Mouse (Mus musculus) hindbrain, embryonic 12.5 days (tissue): ENCODE measurements around the gene Cxcl13. TPM values are rescaled to one million over a fixed set of nuclear protein-coding genes. Genes with fewer than 3 reads are reported as not detected.

Experiments
- ATAC-seq: fragments of 200-750 bp; cut with Nextera tagmentation; 2 replicates; pipeline ENCODE4 v1.8.0; 2017; ENCODE audit warnings: moderate TSS enrichment; ENCODE audit not compliant: low FRiP score
- H3K27ac ChIP-seq: fragments of 300-500 bp; sonication (generic); 2 replicates; pipeline ENCODE4 v1.5.1; 2016; ENCODE audit warnings: mild to moderate bottlenecking
- H3K27me3 ChIP-seq: fragments of 300-500 bp; sonication (generic); 2 replicates; pipeline ENCODE4 v1.6.1; 2016; ENCODE audit warnings: mild to moderate bottlenecking
- H3K36me3 ChIP-seq: fragments of 300-500 bp; sonication (generic); 2 replicates; pipeline ENCODE4 v1.6.1; 2016; ENCODE audit warnings: mild to moderate bottlenecking
- H3K4me1 ChIP-seq: fragments of 300-500 bp; sonication (generic); 2 replicates; pipeline ENCODE4 v1.6.1; 2016
- H3K4me2 ChIP-seq: fragments of 300-500 bp; sonication (generic); replicated peaks from 2 replicates; pipeline ENCODE4 v1.6.1; 2016; ENCODE audit warnings: mild to moderate bottlenecking
- H3K4me3 ChIP-seq: fragments of 300-500 bp; sonication (generic); 2 replicates; pipeline ENCODE4 v1.5.1; 2016; ENCODE audit warnings: mild to moderate bottlenecking
- H3K9ac ChIP-seq: fragments of 300-500 bp; sonication (generic); 2 replicates; pipeline ENCODE4 v1.6.1; 2016; ENCODE audit warnings: mild to moderate bottlenecking, moderate library complexity
- H3K9me3 ChIP-seq: fragments of 300-500 bp; sonication (generic); replicated peaks from 2 replicates; pipeline ENCODE4 v1.6.1; 2016; ENCODE audit warnings: mild to moderate bottlenecking
- WGBS: fragments of 180-500 bp; shearing (Covaris S2); methylation state at CpG from one replicate; pipeline ENCODE4 v1.1.7; 2016; 5-methylcytosine and 5-hydroxymethylcytosine counted together
- polyA plus RNA-seq: library from polyadenylated mRNA; unstranded; fragments of >200 nt; fragmentation: Nextera tagmentation; extraction: Ambion mirVana; gene quantifications from 2 replicates; pipeline ENCODE4 v1.2.1, GENCODE M21; 2016

Cxcl13 gene
- polyA plus RNA-seq: 0.25 and 0.34 TPM in 2 replicates

DNA sequence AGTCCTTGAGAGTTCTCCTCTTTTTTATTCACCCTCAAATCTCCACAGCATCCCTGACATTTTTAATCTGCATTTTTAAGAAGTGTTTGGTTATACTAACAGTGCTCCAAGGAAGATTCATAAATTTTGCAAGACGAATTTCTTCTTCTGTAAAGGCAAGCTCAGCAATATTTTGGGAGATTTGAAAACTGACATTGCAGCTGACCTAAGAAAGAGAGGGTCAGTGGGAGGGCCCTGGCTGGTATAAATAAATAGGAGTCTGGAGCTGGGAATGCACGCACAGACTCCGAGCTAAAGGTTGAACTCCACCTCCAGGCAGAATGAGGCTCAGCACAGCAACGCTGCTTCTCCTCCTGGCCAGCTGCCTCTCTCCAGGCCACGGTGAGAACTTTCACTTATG, at the start of gene Cxcl13:
Gene Cxcl13 (plus strand): TSS at position 301 of the 400 bp plus-strand sequence.
- Histone ChIP-seq H3K27ac (no peak within 1 kb of the TSS), H3K4me1 (no peaks in the 10 kb centered on the region), H3K27me3 (no peaks in the 10 kb centered on the region), H3K36me3 (no peaks in the 10 kb centered on the region), H3K4me3 (no peak within 1 kb of the TSS), H3K9ac (no peak within 1 kb of the TSS), H3K9me3 (no peaks in the 10 kb centered on the region), H3K4me2 (no peak within 1 kb of the TSS)
- WGBS: 67% methylated on average over 5 of the region's 5 CpGs
- no peak for ATAC-seq

DNA sequence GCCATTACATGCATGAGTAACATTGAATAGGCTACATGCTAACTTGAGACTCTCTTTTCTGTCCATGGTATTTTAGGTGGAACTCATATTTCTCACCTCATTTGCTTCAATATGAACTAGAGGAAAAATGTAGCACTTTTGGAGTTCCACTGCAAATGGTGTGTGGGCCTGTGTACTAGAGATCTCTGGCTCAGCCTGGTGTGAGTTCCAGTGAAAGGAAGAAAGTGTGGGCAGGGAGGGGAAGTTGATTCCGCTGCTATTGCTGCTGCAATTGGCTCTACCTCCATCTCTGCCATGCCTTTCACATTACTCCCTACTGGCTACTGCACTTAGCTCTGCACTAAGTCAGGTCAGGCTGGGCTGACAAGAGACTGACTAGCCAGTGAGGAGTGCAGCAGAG, 45.7 kb upstream of the Cxcl13 start:
- WGBS: 57% methylated on average over 1 of the region's 1 CpGs
- no peak overlapping the region for H3K9ac ChIP-seq
- no peaks in the 10 kb centered on the region for H3K9me3 ChIP-seq
- no peak overlapping the region for H3K4me2 ChIP-seq
- H3K4me3 ChIP-seq: no peak overlapping the region
- ATAC-seq: no peak
- H3K27ac ChIP-seq: no peak overlapping the region
- H3K27me3 ChIP-seq: no peaks in the 10 kb centered on the region
- no peaks in the 10 kb centered on the region for H3K36me3 ChIP-seq
- no peaks in the 10 kb centered on the region for H3K4me1 ChIP-seq

DNA sequence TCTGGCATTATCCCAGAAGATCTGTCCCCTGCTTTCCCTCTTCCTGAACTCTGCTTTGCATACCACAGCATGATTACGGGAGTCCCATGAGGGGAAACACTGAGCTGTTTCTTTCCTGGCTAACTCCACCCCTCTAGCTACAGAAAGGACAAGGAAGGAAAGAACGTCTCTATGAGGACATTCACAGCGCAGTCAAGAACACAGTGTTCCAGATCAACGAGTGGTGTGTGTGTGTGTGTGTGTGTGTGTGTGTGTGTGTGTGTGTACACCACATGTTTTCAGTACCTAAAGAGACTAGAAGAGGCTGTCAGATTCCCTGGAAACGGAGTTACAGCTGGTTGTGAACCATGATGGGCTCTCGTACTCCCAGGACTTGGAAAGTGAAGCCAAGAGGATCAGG, 38.3 kb upstream of the Cxcl13 start:
- Histone ChIP-seq H3K4me1 (no peaks in the 10 kb centered on the region), H3K4me2 (no peak overlapping the region), H3K9ac (no peak overlapping the region), H3K9me3 (no peaks in the 10 kb centered on the region), H3K27me3 (no peaks in the 10 kb centered on the region), H3K4me3 (no peak overlapping the region), H3K36me3 (no peaks in the 10 kb centered on the region), H3K27ac (no peak overlapping the region)
- ATAC-seq: no peak
- 83% methylated on average over 6 of the region's 6 CpGs for WGBS

DNA sequence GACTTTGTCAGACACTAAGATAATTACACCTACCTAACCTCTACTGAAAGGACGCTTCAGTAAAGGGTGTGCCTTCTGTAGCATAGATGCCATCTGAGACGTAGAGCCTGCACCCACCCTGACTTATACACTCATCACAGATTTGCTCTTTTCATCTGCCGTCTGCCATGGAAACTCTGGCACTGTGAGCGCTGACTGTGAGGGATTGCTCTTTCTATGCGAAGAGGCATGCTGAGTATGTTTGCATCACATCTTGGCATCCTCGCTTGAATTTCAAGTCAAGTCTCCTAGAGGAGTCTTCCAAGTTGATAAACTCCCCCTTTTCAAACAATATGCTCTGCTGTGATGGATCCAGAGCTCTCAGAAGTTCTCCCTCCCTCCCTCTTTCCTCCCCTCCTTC, 32.7 kb upstream of the Cxcl13 start:
- H3K4me3 ChIP-seq: no peak overlapping the region
- WGBS: 82% methylated on average over 6 of the region's 6 CpGs

DNA sequence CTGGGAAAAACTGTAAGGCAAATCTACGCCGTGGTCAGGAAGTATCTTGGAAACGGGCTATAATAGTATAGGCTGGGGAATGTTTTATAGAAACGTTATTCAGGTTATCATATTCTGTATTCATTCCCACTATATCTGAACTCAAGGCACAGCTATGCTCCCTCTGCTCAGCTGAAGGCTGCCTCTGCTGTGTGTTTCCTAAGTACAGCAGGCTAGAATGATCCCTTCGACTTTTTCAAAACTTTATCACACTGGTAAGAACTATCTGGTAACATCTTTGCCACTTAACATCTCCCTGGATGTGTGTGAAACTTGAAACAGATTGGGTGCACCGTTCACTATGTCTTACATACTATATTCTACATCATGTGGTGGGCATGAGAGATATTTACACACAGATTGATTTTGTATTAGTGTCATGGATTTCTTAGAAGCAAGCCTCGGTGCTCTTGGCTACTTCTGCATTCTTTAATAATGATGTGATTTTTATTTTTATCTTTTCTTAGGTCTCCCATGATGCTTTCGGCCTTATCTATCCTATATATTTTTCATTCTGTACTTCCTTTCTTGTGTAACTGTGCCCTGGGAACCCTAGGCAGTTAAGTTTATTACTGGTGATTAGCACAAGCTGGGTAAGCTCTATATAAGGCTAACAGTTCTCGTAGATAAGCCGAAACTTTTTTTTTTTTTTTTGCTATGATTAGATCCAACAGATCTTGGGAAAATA, 31.4 kb upstream of the Cxcl13 start:
- Histone ChIP-seq H3K4me1 (no peaks in the 10 kb centered on the region), H3K4me2 (no peak overlapping the region), H3K9me3 (no peaks in the 10 kb centered on the region), H3K9ac (no peak overlapping the region), H3K36me3 (no peaks in the 10 kb centered on the region), H3K27ac (no peak overlapping the region), H3K27me3 (no peaks in the 10 kb centered on the region), H3K4me3 (no peak overlapping the region)
- ATAC-seq: no peak
- WGBS: 85% methylated on average over 10 of the region's 10 CpGs

More for the DNA sequence above, 32.7 kb upstream of the Cxcl13 start:
- ATAC-seq: no peak
- no peak overlapping the region for H3K4me2 ChIP-seq
- H3K27ac ChIP-seq: no peak overlapping the region
- H3K36me3 ChIP-seq: no peaks in the 10 kb centered on the region
- no peaks in the 10 kb centered on the region for H3K9me3 ChIP-seq
- no peaks in the 10 kb centered on the region for H3K27me3 ChIP-seq
- H3K4me1 ChIP-seq: no peaks in the 10 kb centered on the region
- H3K9ac ChIP-seq: no peak overlapping the region

DNA sequence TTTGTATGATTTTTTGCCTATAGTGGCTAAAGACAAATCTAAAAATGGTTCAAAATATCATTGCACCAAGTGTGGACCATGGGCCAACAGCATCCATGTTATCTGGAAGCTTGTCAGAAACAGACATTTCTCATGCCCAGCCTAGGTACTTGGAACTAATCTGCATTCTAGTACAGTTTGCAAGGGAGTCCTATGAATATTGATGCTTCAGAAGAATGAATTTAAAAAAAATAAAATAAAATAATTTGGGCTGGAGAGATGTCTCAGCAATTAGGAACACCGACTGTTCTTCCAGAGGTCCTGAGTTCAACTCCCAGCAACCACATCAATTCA, 30.9 kb upstream of the Cxcl13 start:
- Histone ChIP-seq H3K4me1 (no peaks in the 10 kb centered on the region), H3K9me3 (no peaks in the 10 kb centered on the region), H3K36me3 (no peaks in the 10 kb centered on the region), H3K4me2 (no peak overlapping the region), H3K27ac (no peak overlapping the region), H3K9ac (no peak overlapping the region), H3K4me3 (no peak overlapping the region), H3K27me3 (no peaks in the 10 kb centered on the region)
- no peak for ATAC-seq
- 96% methylated on average over 1 of the region's 1 CpGs for WGBS

DNA sequence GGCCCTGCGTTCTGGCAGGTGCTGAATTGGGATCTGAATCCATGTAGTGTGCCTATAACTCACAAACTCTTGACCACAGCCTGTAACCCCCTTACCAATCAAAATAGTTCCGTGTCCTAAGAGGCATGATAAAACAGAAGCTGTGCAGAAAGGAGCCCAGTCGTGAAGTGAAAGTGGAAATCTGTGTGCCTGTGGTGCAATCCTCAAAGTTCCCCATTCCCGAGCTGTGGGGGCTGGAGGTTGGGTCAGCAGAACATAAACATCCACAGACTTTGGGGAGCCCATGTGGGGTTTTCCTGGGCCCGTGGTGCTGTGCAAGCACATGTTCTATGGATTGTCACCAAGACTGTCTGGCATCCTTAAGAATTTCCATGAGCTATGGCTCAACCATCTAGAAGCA, 21.7 kb upstream of the Cxcl13 start:
- ATAC-seq: no peak
- no peak overlapping the region for H3K4me3 ChIP-seq
- H3K4me1 ChIP-seq: no peaks in the 10 kb centered on the region
- H3K36me3 ChIP-seq: no peaks in the 10 kb centered on the region
- H3K9me3 ChIP-seq: no peaks in the 10 kb centered on the region
- no peaks in the 10 kb centered on the region for H3K27me3 ChIP-seq
- H3K4me2 ChIP-seq: no peak overlapping the region
- H3K9ac ChIP-seq: no peak overlapping the region
- no peak overlapping the region for H3K27ac ChIP-seq
- 80% methylated on average over 5 of the region's 5 CpGs for WGBS

DNA sequence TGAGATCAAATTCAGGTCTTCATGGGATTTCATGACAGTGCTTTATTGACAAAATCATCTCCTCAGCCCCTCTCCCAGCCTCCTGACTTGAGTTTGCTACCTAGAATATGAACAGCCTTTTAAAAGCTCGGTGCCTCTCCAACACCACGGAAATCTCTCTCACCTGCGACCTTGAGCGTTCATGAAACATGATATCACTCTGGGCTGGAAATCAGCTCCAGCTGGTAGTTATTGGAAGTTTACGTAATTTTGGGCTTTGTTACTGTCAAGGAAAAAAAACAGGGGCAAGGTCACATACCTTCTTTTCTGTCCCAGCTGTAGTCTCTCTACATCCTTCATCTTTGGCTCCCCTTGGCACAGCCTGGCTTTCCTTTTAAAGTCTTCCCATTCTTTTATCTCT, 20.7 kb upstream of the Cxcl13 start:
- Histone ChIP-seq H3K27me3 (no peaks in the 10 kb centered on the region), H3K4me3 (no peak overlapping the region), H3K36me3 (no peaks in the 10 kb centered on the region), H3K9ac (no peak overlapping the region), H3K4me2 (no peak overlapping the region), H3K4me1 (no peaks in the 10 kb centered on the region), H3K9me3 (no peaks in the 10 kb centered on the region), H3K27ac (no peak overlapping the region)
- WGBS: 69% methylated on average over 5 of the region's 5 CpGs
- no peak for ATAC-seq

DNA sequence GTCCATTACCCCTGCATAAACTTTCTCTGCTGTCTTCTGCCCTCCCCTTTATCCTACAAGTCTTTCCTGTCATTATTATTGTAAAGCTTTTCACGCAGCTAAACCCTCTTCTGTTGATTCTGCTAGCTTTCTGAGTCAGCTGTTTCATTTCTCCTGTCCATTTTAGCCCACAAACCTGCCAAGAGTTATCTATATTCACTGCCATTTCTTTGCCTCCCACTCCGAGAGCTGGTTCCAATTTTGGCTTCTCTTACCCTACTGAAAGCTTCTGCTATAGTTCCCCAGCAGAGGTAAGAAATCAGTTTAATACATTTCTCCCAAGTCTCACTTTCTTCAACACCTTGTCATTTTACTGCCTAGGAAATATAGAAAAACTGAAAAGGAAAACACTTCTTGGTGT, 19.6 kb upstream of the Cxcl13 start:
- Histone ChIP-seq H3K4me1 (no peaks in the 10 kb centered on the region), H3K4me2 (no peak overlapping the region), H3K9me3 (no peaks in the 10 kb centered on the region), H3K27ac (no peak overlapping the region), H3K4me3 (no peak overlapping the region), H3K36me3 (no peaks in the 10 kb centered on the region), H3K9ac (no peak overlapping the region), H3K27me3 (no peaks in the 10 kb centered on the region)
- no peak for ATAC-seq
- 75% methylated on average over 2 of the region's 2 CpGs for WGBS

DNA sequence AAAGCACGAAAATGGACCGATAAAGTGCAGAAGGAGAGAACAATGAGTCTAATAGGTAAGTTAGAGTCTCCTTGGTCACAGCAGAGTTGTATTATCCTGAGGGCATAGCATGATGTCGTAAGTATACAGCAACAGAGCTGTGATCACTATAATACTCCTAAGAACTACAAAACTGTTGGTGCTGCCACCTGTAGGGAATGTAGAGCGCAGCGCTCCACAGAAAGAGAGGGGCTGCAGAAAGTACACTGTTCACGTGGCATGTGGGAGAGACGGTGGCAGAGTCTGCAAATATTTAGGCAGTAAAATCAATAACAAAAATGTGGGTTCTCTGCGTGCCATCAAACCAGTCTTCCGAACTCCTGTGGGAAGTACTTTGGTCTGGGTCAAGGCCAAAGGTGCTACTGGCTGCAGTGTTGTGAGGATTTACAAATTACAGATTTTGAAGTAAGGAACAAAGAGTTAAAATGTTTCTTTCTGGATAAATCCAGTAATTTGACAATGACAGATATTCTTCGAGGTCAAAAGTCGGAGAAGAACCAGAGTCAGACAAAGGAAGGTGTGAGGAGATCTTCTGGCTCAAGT, 18.6 kb upstream of the Cxcl13 start:
- no peak overlapping the region for H3K9ac ChIP-seq
- WGBS: 82% methylated on average over 11 of the region's 11 CpGs
- no peaks in the 10 kb centered on the region for H3K4me1 ChIP-seq
- no peak overlapping the region for H3K4me2 ChIP-seq
- H3K27ac ChIP-seq: no peak overlapping the region
- no peaks in the 10 kb centered on the region for H3K27me3 ChIP-seq
- no peaks in the 10 kb centered on the region for H3K36me3 ChIP-seq
- no peak overlapping the region for H3K4me3 ChIP-seq
- H3K9me3 ChIP-seq: no peaks in the 10 kb centered on the region
- no peak for ATAC-seq

DNA sequence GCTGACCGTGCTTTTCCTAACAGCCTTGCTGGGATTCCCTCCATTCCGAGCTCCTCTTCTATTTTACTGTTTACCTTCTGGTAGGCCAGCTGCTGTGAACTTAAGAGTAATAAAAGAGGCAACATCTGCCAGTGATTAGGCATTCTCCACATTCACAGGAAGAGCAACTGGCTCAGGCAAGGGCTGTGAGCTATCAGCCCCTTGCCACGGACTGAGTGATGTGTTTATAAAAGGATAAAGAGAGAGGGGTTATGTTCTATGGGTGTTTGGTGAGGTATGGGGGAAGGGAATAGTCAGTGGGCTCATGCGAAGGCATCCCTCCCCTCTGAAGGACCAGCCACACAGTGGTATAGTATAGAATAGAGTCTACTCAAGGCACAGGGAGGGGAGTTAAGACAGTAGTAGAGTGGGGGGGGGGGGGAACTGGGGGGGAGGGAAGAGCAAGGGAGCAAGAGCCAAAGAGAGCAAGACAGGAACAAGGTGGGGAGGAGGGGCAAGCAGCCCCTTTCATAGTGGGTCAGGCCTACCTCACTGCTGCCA, 16.0 kb upstream of the Cxcl13 start:
- no peak overlapping the region for H3K4me2 ChIP-seq
- no peak overlapping the region for H3K9ac ChIP-seq
- 49% methylated on average over 4 of the region's 4 CpGs for WGBS
- no peaks in the 10 kb centered on the region for H3K9me3 ChIP-seq
- no peak overlapping the region for H3K4me3 ChIP-seq
- H3K27me3 ChIP-seq: no peaks in the 10 kb centered on the region
- H3K36me3 ChIP-seq: no peaks in the 10 kb centered on the region
- H3K4me1 ChIP-seq: no peaks in the 10 kb centered on the region
- no peak for ATAC-seq
- H3K27ac ChIP-seq: no peak overlapping the region

DNA sequence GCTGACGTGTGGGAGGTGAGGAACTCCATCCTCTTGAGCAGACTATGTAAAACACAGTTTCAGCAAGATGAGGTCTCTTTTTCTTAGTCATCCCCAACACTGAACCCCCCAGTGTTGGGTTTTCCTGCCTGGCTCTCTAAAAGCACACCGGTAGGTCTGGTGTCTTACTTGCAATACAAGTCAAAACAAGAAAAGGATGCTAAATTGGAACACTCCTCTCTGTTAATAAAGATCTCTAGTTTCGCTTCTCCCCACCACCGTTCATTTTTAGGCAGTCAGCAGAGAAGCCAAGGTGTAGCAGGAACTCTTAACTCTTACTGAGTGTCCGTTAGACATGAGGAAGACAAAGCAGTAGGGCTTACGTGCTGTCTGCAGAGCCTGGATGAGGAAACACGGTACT, 15.2 kb upstream of the Cxcl13 start:
- Histone ChIP-seq H3K27ac (no peak overlapping the region), H3K4me3 (no peak overlapping the region), H3K27me3 (no peaks in the 10 kb centered on the region), H3K4me1 (no peaks in the 10 kb centered on the region), H3K9ac (no peak overlapping the region), H3K36me3 (no peaks in the 10 kb centered on the region), H3K4me2 (no peak overlapping the region), H3K9me3 (no peaks in the 10 kb centered on the region)
- ATAC-seq: no peak
- 83% methylated on average over 7 of the region's 7 CpGs for WGBS

DNA sequence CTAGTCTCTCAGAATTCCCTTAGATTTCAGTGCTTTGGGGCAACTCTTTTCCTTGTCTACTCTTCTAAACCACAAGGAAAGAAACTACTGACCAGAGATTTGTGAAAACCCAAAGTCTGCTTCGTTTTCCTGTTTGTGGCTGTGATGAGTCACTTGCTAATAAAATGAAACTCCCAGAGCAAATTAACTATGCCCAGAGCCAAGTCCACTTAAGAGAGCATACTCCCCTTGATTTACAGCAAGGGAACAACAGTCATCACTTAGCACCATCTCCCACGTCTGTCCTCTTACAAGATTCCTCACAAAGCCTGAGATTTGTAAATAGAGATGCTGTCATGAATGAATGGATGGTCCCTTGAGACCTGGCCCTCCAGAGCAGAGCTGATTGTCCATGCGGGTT, 11.6 kb upstream of the Cxcl13 start:
- Histone ChIP-seq H3K9ac (no peak overlapping the region), H3K4me1 (no peaks in the 10 kb centered on the region), H3K4me2 (no peak overlapping the region), H3K9me3 (no peaks in the 10 kb centered on the region), H3K4me3 (no peak overlapping the region), H3K27ac (no peak overlapping the region), H3K27me3 (no peaks in the 10 kb centered on the region), H3K36me3 (no peaks in the 10 kb centered on the region)
- ATAC-seq: no peak
- WGBS: 40% methylated on average over 3 of the region's 3 CpGs
